Mouse (Mus musculus) liver, adult (tissue): Measurements from ENCODE around the gene Nav2.

Source experiments
- GATA4 ChIP-seq: IDR thresholded peaks from 2 replicates; pipeline ENCODE4 v1.6.1; 2014; ENCODE audit warnings: mild to moderate bottlenecking, low read length; ENCODE audit not compliant: insufficient replicate concordance

Gene Nav2

DNA sequence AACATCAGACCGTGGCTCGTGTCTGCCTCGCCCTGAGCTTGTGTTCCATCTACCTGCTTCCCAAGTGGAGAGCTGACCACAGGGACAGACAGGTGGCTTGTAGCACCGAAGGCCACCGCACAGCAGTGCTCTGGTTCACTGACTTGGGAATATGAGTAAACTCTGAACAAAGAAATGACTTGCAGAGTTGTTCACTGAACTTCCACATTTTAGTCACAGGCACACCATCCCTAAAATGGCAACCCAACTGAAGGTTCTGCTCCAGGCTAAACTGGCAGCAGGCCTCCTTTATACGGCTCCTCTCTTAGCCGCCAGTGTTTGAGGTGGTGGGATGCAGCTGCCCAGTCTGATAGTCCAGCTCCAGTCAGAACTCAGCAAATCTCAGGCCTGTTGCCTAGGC, 343.9 kb downstream of the Nav2 start:
- no peak for TF ChIP-seq GATA4

DNA sequence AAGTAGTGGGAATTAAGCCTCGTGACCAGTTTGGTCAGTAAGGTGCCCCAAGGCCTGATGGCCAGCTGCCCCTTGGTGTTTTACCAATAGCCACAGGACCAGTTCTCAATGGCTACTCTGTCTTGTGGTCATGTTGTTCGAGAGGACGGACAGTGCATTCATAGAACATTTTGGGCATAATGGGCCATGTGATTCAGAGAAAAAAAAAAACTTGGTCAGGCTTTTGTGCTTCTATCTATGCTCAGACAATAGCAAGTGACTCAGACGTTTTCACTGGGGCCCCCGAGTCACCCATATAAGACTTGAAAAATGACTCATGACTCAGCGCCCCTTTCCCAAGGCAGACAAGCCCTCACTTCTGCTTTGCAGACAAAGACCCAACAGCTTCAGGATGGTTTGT, 344.4 kb downstream of the Nav2 start:
- TF ChIP-seq GATA4: no peak

DNA sequence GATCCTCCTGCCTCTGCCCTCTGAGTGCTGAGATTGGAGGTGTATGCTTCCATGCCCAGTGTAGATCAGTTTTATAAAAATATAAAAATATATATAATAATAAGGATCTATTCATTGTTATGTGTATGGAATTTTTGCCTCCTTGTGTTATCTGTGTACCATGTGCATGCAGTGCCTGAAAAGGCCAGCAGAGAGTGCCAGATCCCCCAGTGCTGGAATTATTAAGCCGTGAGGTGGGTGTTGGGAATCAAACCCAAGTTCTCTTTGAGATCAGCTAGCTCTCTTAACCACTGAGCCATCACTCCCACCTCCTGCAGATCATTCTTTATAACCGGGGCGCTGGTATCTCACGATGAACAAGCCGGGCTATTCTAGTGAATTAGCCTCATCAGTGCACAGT, 346.5 kb downstream of the Nav2 start:
- no peak for TF ChIP-seq GATA4

- TF ChIP-seq GATA4: no peak
Observed at GRCm38 (mm10) chr7:49257234-49257906, 348.9 kb downstream of the Nav2 start.

- TF ChIP-seq GATA4: no peak
Observed at GRCm38 (mm10) chr7:49258088-49258487, 349.6 kb downstream of the Nav2 start.

GRCm38 (mm10) chr7:49261941-49262511, 353.5 kb downstream of the Nav2 start:
- TF ChIP-seq GATA4: no peak

GRCm38 (mm10) chr7:49266422-49266821, 357.9 kb downstream of the Nav2 start:
- TF ChIP-seq GATA4: no peak

DNA sequence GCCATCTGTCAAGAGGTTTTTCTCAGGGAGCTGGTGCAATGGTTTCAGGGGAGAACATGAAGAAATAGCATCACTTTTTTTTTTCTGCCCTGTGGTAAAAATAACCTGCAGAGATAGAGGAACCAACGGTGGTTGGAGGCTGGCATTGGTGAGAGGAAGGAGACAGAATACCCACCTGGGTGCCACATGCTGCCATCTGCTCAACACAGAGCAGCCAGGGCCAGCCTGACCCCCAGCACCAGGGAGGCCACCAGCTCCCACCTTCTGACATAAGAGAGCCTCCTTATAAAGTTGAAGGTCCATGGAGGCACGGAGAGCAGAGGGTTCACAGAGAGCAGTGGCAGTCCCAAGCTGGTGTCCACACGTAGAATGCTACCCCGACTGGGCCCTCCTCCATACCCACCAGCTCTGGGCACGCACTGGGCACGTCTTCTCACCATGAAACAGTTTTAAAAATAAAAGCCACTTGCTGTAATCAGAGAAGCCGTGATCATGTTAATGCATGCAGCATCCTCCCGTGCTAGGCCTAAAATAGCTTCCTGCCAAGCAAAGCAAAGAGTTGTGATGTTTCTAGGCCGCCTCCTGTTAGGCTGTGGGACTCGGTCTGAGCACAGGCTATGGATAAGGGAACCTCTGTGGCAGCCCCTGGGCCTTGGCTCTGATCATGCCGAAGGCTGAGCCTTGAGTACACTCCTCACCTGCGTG, 359.3 kb downstream of the Nav2 start:
- TF ChIP-seq GATA4: no peak

GRCm38 (mm10) chr7:49268401-49268921, 359.9 kb downstream of the Nav2 start:
- TF ChIP-seq GATA4: no peak

- no peak for TF ChIP-seq GATA4
Observed at GRCm38 (mm10) chr7:49270855-49271254, 362.3 kb downstream of the Nav2 start.

DNA sequence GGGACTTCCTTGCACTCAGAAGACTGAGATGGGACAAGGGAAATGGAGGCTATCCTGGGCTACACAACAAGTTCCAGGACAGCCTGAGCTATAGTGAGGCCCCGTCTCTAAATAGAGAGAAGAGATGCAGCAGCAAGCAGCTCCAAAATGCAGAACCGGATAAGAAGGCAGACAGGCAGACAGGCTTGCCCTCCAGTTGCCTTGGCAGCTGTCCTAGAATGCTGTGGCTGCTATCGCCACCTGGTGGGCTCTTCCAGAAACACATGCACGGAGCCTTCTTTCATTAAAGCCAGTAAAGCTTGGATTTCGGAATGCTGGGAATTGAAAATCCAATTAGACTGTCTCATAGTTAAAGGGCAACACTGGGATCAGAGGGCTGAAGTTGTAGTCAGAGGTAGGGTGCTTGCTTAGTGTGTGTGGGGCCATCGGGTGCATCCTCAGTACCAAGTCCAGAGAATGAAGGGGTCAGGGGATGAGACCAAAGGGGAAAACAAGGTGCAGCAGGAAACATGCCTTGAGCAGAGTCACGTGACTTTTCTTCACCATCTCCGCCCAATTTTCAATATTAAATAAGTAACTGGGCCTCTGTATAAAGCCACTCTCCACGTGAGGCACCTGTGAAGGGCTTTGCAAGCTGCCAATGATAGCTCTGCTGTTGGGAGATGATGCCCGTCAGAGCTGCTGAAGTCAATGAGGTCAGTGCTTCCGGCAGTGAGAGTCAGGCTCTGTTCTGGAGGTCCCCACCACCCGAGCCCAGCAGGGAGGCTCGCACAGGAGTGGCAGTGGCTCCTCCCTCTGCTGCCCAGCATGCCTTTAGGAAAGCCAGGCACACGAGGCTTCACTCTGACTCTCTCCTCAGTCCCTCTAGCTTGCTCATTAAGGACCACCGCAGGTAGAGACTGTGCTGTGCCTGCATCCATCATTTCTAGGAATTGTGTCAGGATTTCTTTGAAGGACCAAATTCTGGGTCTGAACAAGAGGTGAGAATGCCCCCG, 364.2 kb downstream of the Nav2 start:
- no peak for TF ChIP-seq GATA4

DNA sequence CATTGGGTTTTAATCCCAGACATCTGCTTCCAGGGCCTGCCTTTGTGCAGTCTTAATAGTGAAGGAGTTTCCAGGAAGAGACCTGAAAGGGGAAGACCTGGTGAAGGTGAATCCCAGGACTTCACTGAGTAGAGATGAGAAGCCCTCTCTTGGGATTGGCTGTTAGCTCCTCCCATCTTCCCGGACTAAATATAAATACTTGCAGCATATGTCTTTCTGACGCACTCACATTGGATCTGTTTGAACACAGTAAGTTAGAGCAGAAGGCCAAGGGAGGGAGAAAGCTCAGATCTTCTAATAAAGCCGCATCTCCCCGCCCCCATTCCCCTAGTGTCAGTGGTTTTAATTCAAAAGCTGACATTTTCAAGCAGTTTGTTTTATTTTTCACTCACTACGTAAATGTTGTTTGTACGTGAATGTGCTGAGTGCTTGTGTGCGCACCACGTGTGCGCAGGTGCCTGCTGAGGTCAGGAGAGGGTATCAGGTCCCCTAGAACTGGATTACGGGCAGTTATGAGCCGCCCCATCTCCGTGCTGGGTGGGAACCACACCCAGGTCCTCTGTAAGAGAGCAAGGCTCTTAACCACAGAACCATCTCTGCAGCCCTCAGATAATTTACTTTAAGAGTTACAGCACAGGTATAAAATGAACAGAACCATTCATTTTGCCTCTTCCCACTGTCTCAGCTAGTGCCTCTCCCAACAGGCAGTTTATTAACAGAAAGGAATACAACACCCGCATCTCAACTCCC, 365.6 kb downstream of the Nav2 start:
- TF ChIP-seq GATA4: no peak

DNA sequence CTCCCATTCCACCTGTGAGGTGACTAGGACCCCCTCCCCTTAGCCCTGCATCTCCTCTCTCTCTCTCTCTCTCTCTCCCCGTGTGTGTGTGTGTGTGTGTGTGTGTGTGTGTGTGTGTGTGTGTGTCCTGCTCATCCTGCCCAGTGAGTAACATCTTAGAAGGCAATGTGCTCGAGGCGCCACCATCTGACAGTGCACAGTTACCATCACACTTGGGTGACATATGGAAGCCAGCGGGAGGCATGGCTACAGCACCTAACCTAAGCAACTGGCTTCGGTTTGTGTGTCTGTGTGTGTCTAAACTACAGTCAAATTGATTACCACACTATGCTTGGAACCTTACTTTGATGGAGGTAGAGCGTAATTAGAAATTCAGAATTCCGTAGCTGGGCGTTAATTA, 366.2 kb downstream of the Nav2 start:
- TF ChIP-seq GATA4: no peak

DNA sequence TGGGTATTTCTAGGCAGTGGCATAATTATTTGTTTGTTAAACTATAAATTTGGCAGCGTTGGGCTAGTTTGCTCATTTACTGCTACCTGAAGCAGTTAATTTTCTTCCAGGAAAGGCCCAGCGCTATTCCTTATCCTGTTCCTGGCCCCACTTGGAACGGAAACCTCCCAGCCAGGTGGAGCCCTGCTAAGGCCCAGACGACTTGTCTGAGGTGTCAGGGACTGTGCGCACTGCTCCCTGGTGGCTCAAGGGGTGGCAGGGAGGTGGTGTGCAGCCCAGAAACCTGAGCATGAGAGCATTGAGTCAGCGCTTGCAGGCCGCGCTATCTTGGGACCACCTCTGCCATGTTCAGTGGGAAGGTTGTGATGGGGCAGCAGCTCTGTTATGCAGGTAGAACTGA, 367.6 kb downstream of the Nav2 start:
- TF ChIP-seq GATA4: no peak
